Mouse (Mus musculus): ENCODE results near the gene Slc26a3.

GRCm38 (mm10) chr12:31400821-31401220, 10.2 kb downstream of the Slc26a3 start:
- TF ChIP-seq CTCF (IDR thresholded peaks at IDR 0.05; ENCODE audit: low read depth, low read length) (no peak), POLR2A (IDR thresholded peaks at IDR 0.05; ENCODE audit: extremely low read depth, insufficient read depth, low read length) (no peak)

Measured in liver, adult 2 months (tissue).